Mouse (Mus musculus) neural tube, embryonic 12.5 days (tissue): Measurements from ENCODE around the gene 4930467E23Rik. TPM values are rescaled to one million over a fixed set of nuclear protein-coding genes. Genes with fewer than 3 reads are reported as not detected.
"Not testable (repeated sequence)": the region's sequence is repeated elsewhere in the genome, so short reads cannot be mapped to it uniquely, and the experiment has no call there.

Experiments
- ATAC-seq: fragments of 200-750 bp; cut with Nextera tagmentation; 2 replicates; pipeline ENCODE4 v1.8.0; 2017; ENCODE audit warnings: low read depth, mild to moderate bottlenecking, moderate TSS enrichment, moderate library complexity; ENCODE audit not compliant: low FRiP score
- H3K27ac ChIP-seq: fragments of 300-500 bp; sonication (generic); 2 replicates; pipeline ENCODE4 v1.5.1; 2016
- H3K27me3 ChIP-seq: fragments of 300-500 bp; sonication (generic); replicated peaks from 2 replicates; pipeline ENCODE4 v1.6.1; 2016; ENCODE audit warnings: mild to moderate bottlenecking
- H3K36me3 ChIP-seq: fragments of 300-500 bp; sonication (generic); 2 replicates; pipeline ENCODE4 v1.6.1; 2016; ENCODE audit warnings: mild to moderate bottlenecking
- H3K4me1 ChIP-seq: fragments of 300-500 bp; sonication (generic); 2 replicates; pipeline ENCODE4 v1.6.1; 2016
- H3K4me2 ChIP-seq: fragments of 300-500 bp; sonication (generic); replicated peaks from 2 replicates; pipeline ENCODE4 v1.6.1; 2016; ENCODE audit warnings: mild to moderate bottlenecking
- H3K4me3 ChIP-seq: fragments of 300-500 bp; sonication (generic); 2 replicates; pipeline ENCODE4 v1.5.1; 2016
- H3K9ac ChIP-seq: fragments of 300-500 bp; sonication (generic); 2 replicates; pipeline ENCODE4 v1.6.1; 2016; ENCODE audit warnings: mild to moderate bottlenecking
- H3K9me3 ChIP-seq: fragments of 300-500 bp; sonication (generic); 2 replicates; pipeline ENCODE4 v1.6.1; 2016; ENCODE audit warnings: mild to moderate bottlenecking
- WGBS: fragments of 180-500 bp; shearing (Covaris S2); methylation state at CpG from one replicate; pipeline ENCODE4 v1.1.7; 2016; 5-methylcytosine and 5-hydroxymethylcytosine counted together
- polyA plus RNA-seq: library from polyadenylated mRNA; unstranded; fragments of >200 nt; fragmentation: Nextera tagmentation; extraction: Ambion mirVana; gene quantifications from 2 replicates; pipeline ENCODE4 v1.2.1, GENCODE M21; 2016

4930467E23Rik gene
- polyA plus RNA-seq, 1 experiment from 2014 or later, result not detected

- not testable (repeated sequence) for H3K27ac ChIP-seq, H3K4me1 ChIP-seq, H3K9ac ChIP-seq, H3K27me3 ChIP-seq, H3K4me2 ChIP-seq, H3K36me3 ChIP-seq, ATAC-seq, H3K4me3 ChIP-seq, H3K9me3 ChIP-seq
Measured at GRCm38 (mm10) chr8:19703906-19704305, 25.5 kb upstream of the 4930467E23Rik start.

GRCm38 (mm10) chr8:19704441-19705215 is 24.7 kb upstream of the 4930467E23Rik start:
- 43% methylated on average over 3 of the region's 4 CpGs for WGBS
- H3K27ac ChIP-seq, H3K36me3 ChIP-seq, H3K4me1 ChIP-seq, H3K4me2 ChIP-seq, ATAC-seq, H3K27me3 ChIP-seq, H3K9ac ChIP-seq, H3K4me3 ChIP-seq, H3K9me3 ChIP-seq: not testable (repeated sequence)

GRCm38 (mm10) chr8:19705216-19705600 is 24.2 kb upstream of the 4930467E23Rik start:
- 80% methylated on average over 9 of the region's 9 CpGs for WGBS
- H3K9ac ChIP-seq, H3K4me3 ChIP-seq, H3K9me3 ChIP-seq, H3K27me3 ChIP-seq, H3K36me3 ChIP-seq, H3K4me2 ChIP-seq, H3K27ac ChIP-seq, H3K4me1 ChIP-seq, ATAC-seq: not testable (repeated sequence)

GRCm38 (mm10) chr8:19706101-19706725 is 23.2 kb upstream of the 4930467E23Rik start:
- H3K9me3 ChIP-seq, result not testable (repeated sequence)

DNA sequence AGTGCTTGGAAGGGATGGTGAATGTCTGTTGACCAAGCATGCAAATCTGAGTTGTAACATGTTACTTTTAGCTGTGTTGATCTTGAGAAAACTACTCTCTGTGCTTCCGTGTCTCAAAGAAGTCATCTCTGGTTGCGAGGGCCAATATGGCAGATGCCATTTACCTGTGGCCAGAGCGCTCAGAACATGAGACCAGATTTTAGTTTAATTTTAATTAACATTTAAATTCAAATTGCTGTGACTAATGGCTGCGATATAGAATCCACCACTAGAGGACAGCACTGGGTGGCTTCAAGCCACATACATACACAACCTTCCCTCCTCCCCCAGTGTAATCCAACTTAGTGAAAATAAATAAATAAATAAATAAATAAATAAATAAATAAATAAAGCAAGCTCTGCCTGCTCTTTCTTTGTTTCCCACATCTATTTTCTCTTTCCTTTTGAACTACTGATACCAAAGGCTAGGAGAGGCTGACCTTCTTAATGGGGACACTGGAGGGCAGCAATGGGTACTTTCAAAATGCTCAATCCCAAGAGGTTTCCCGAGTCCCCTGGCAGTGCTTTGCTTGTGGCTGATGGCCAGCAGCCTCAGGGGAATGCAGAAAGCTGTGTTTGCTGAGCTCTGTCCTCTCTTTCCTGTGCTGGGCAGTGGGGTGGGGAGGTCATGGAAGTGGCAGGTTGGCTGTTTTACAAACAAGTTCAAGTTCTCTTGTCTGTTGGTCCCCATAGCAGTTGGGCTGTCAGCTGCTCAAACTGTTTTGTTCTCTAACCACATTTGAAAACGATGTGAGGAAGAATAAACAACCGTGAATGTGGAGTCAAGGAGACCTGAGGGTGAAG is 22.2 kb upstream of the 4930467E23Rik start:
- H3K4me1 ChIP-seq, ATAC-seq, H3K36me3 ChIP-seq, H3K4me3 ChIP-seq, H3K9ac ChIP-seq, H3K4me2 ChIP-seq, H3K9me3 ChIP-seq, H3K27ac ChIP-seq, H3K27me3 ChIP-seq: not testable (repeated sequence)
- 70% methylated on average over 7 of the region's 7 CpGs for WGBS

More at GRCm38 (mm10) chr8:19706101-19706725, 23.2 kb upstream of the 4930467E23Rik start:
- H3K27me3 ChIP-seq, ATAC-seq, H3K9ac ChIP-seq, H3K4me2 ChIP-seq, H3K4me3 ChIP-seq, H3K4me1 ChIP-seq, H3K36me3 ChIP-seq, H3K27ac ChIP-seq: not testable (repeated sequence)
- WGBS, result 85% methylated on average over 4 of the region's 4 CpGs

DNA sequence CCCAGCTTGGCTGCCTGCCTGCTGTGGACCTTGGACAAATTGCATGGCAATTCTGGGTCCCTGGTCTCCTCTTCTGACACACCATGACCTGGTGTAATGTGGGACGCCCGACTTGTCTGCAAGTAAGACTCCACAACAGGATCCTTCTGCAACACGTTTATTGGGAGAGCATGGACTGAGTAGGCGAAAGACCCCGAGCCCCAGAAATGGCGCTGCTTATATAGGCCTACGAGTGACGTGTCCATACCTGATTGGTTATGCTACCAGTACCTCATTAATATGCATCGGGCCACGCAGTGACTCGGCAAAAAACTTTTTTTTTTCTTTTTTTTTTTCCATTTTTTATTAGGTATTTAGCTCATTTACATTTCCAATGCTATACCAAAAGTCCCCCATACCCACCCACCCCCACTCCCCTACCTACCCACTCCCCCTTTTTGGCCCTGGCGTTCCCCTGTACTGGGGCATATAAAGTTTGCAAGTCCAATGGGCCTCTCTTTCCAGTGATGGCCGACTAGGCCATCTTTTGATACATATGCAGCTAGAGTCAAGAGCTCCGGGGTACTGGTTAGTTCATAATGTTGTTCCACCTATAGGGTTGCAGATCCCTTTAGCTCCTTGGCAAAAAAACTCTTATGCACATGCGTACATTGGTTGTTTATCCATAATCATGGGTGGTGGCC is 21.5 kb upstream of the 4930467E23Rik start:
- not testable (repeated sequence) for H3K27me3 ChIP-seq, H3K4me3 ChIP-seq, H3K4me2 ChIP-seq, H3K36me3 ChIP-seq, H3K9ac ChIP-seq, H3K4me1 ChIP-seq, H3K27ac ChIP-seq
- 85% methylated on average over 13 of the region's 15 CpGs for WGBS
- peaks cover 11% of the 10 kb centered on the region for H3K9me3 ChIP-seq
- ATAC-seq, result peak; percentile 82

- H3K27ac ChIP-seq, ATAC-seq, H3K4me3 ChIP-seq, H3K4me1 ChIP-seq, H3K36me3 ChIP-seq, H3K27me3 ChIP-seq, H3K9ac ChIP-seq, H3K4me2 ChIP-seq: not testable (repeated sequence)
- H3K9me3 ChIP-seq, result peaks cover 11% of the 10 kb centered on the region
Measured at GRCm38 (mm10) chr8:19708976-19709375, 20.4 kb upstream of the 4930467E23Rik start.

DNA sequence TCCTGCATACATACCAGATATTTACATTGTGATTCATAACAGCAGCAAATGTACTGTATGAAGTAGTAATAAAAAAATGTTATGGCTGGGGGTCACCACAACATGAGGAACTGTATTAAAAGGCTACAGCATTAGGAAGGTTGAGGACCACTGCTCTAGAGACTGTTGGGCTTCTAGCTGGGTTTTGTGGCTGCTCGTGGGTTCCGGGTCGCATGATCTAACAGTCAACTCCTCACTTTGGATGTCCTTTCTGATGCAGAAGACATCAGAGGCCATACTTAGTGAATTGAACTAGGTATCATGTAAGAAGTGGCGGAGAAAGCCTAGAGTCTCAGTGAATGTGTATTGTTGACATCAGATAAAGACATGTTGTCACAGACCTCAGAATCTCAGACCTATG is 19.9 kb upstream of the 4930467E23Rik start:
- not testable (repeated sequence) for H3K4me1 ChIP-seq, H3K9ac ChIP-seq, H3K4me3 ChIP-seq, H3K27me3 ChIP-seq, H3K27ac ChIP-seq, ATAC-seq, H3K36me3 ChIP-seq, H3K4me2 ChIP-seq
- WGBS, result 88% methylated on average over 4 of the region's 4 CpGs
- peaks cover 11% of the 10 kb centered on the region for H3K9me3 ChIP-seq

DNA sequence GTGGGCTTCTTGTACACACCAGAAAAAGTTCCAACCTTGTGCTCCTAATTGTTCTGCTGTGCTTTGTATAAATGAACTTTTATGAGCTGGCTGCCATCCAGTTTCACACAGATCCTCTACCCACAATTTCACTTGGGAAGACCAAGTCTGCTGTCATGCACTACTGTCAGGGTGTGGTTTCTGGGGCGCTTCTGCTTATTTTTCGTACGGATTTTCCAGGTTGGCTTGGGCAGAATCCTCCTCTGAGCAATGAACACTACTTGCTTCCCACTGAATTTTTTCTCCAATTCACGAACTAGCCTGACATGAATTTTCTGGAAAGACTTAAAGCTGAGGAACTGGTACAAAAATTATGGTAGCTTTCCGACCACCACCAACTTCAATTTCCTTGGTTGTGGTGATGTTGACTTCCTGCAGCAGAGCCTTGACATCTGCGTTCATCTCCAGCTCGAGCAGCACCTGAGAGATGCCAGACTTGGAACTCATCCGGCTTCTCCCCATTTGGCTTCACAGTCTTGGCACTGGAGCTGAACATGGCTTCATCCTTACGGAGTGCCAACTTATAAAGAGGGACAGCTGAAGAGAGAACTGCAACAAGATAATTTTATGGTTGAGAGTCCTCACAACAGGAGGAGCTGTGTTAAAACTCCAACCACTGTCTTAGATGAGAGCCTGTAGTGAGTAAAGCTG is 18.1 kb upstream of the 4930467E23Rik start:
- not testable (repeated sequence) for H3K4me3 ChIP-seq, H3K9me3 ChIP-seq, H3K4me1 ChIP-seq, H3K4me2 ChIP-seq, H3K27me3 ChIP-seq, H3K36me3 ChIP-seq, H3K9ac ChIP-seq, H3K27ac ChIP-seq
- WGBS, result 86% methylated on average over 9 of the region's 9 CpGs
- ATAC-seq, result 0 out of 2 replicates have a peak, but pooled peaks have one; percentile 53

- not testable (repeated sequence) for H3K4me3 ChIP-seq, ATAC-seq, H3K9ac ChIP-seq, H3K27ac ChIP-seq, H3K4me1 ChIP-seq, H3K27me3 ChIP-seq, H3K4me2 ChIP-seq, H3K36me3 ChIP-seq, H3K9me3 ChIP-seq
- WGBS, result 100% methylated on average over 2 of the region's 2 CpGs
Measured at GRCm38 (mm10) chr8:19712227-19712750, 17.1 kb upstream of the 4930467E23Rik start.

- not testable (repeated sequence) for H3K27ac ChIP-seq
Measured at GRCm38 (mm10) chr8:19712816-19713215, 16.6 kb upstream of the 4930467E23Rik start.

More at GRCm38 (mm10) chr8:19712816-19713215, 16.6 kb upstream of the 4930467E23Rik start:
- not testable (repeated sequence) for H3K4me1 ChIP-seq, H3K9ac ChIP-seq, H3K36me3 ChIP-seq, ATAC-seq, H3K4me3 ChIP-seq, H3K4me2 ChIP-seq, H3K27me3 ChIP-seq, H3K9me3 ChIP-seq
- 83% methylated on average over 4 of the region's 4 CpGs for WGBS
